Mouse (Mus musculus): ENCODE results near the gene Klhdc3. TPM values are rescaled to one million over a fixed set of nuclear protein-coding genes. Genes with fewer than 3 reads are reported as not detected.
A peak's percentile ranks its signal among the peaks of the same experiment; 100 is the strongest.

The Klhdc3 gene
- total and polyA plus RNA-seq, 3 experiments: 19.5 to 126 (median 72.3) TPM

GRCm38 (mm10) chr17:46644916-46645475 lies 35.7 kb downstream of the Klhdc3 start:
- Histone ChIP-seq H3K27me3 (replicated peaks) (no peaks in the 10 kb centered on the region), H3K4me3 (replicated peaks in 1 of 3; ENCODE audit: low read depth in 2 of 3, low read length in 2 of 3, poor library complexity in 1 of 3) (peak overlapping the region; percentile 75 to 92 (median 83)), H3K4me1 (ENCODE audit: control insufficient read depth in 1 of 2, insufficient read depth in 2 of 2) (peaks cover 5 to 44% of the 10 kb centered on the region in 2 experiments; a peak in 3 of 4 replicates), H3K79me2 (replicated peaks; ENCODE audit: control insufficient read depth, extremely low read depth, insufficient read depth, poor library complexity, severe bottlenecking) (peaks cover 9% of the 10 kb centered on the region), H3K4me2 (ENCODE audit: insufficient read depth, low read depth, poor library complexity, severe bottlenecking) (peak overlapping the region; percentile 99), H3K27ac (ENCODE audit: insufficient read depth, low read depth) (no peak overlapping the region), H3K36me3 (replicated peaks in 1 of 2; ENCODE audit: control insufficient read depth in 1 of 2, insufficient read depth in 1 of 2, low read length in 1 of 2) (peaks cover 14 to 43% of the 10 kb centered on the region in 2 experiments), H3K9ac (ENCODE audit: insufficient read depth, low read depth) (peak overlapping the region; percentile 91), H3K9me3 (replicated peaks; ENCODE audit: low read length) (no peaks in the 10 kb centered on the region)
- no peak for DNase-seq (ENCODE audit: extremely low read depth)
- no peak for TF ChIP-seq ETS1 (conservative IDR thresholded peaks at IDR 0.05; ENCODE audit: low read depth, low read length)
- TF ChIP-seq USF2 (conservative IDR thresholded peaks at IDR 0.05; ENCODE audit: low read depth, low read length): no peak
- TF ChIP-seq ZC3H11A (IDR thresholded peaks at IDR 0.05; ENCODE audit: low read depth, low read length): no peak
- no peak for TF ChIP-seq E2F4 (IDR thresholded peaks at IDR 0.05; ENCODE audit: insufficient replicate concordance, low read depth, low read length)
- no peak for TF ChIP-seq RCOR1 (conservative IDR thresholded peaks at IDR 0.05; ENCODE audit: low read depth, low read length)
- TF ChIP-seq BHLHE40 (IDR thresholded peaks at IDR 0.05; ENCODE audit: low read depth, low read length): no peak
- TF ChIP-seq CHD2 (IDR thresholded peaks at IDR 0.05; ENCODE audit: low read length): no peak
- no peak for TF ChIP-seq PAX5 (IDR thresholded peaks at IDR 0.05; ENCODE audit: low read length)
- TF ChIP-seq JUND (conservative IDR thresholded peaks at IDR 0.05; ENCODE audit: low read depth, low read length): no peak
- no peak for TF ChIP-seq ZKSCAN1 (IDR thresholded peaks at IDR 0.05; ENCODE audit: borderline replicate concordance, low read depth, low read length)
- no peak for TF ChIP-seq CTCF (conservative IDR thresholded peaks at IDR 0.05 in 1 of 2, IDR thresholded peaks at IDR 0.05 in 1 of 2; ENCODE audit: low read depth in 2 of 2, low read length in 2 of 2)
- TF ChIP-seq ZNF384 (IDR thresholded peaks at IDR 0.05; ENCODE audit: low read depth, low read length): no peak
- TF ChIP-seq POLR2A (IDR thresholded peaks at IDR 0.05; ENCODE audit: low read depth, low read length): no peak
- in situ Hi-C loops (cut with MboI; ENCODE audit: low pct_ligation_motif_present, low pct_unique_long_range_greater_than_20kb, low sequenced_read_pairs): no loop called here
- dilution Hi-C loops (cut with MboI; ENCODE audit: extremely low pct_ligation_motif_present, extremely low pct_unique_long_range_greater_than_20kb, low sequenced_read_pairs): no loop called here

GRCm38 (mm10) chr17:46644152-46644805 lies 36.4 kb downstream of the Klhdc3 start:
- dilution Hi-C loops (cut with MboI; ENCODE audit: extremely low pct_ligation_motif_present, extremely low pct_unique_long_range_greater_than_20kb, low sequenced_read_pairs) (no loop called here), in situ Hi-C loops (cut with MboI; ENCODE audit: low pct_ligation_motif_present, low pct_unique_long_range_greater_than_20kb, low sequenced_read_pairs) (no loop called here)
- Histone ChIP-seq H3K36me3 (replicated peaks in 1 of 2; ENCODE audit: control insufficient read depth in 1 of 2, insufficient read depth in 1 of 2, low read length in 1 of 2) (peaks cover 11 to 44% of the 10 kb centered on the region in 2 experiments), H3K79me2 (replicated peaks; ENCODE audit: control insufficient read depth, extremely low read depth, insufficient read depth, poor library complexity, severe bottlenecking) (peaks cover 9% of the 10 kb centered on the region), H3K4me1 (ENCODE audit: control insufficient read depth in 1 of 2, insufficient read depth in 2 of 2) (peaks cover 5 to 37% of the 10 kb centered on the region in 2 experiments; a peak in 3 of 4 replicates), H3K4me3 (replicated peaks in 1 of 3; ENCODE audit: low read depth in 2 of 3, low read length in 2 of 3, poor library complexity in 1 of 3) (no peak overlapping the region), H3K9ac (ENCODE audit: insufficient read depth, low read depth) (peak overlapping the region; percentile 91; the same call in 1 of the 2 replicates), H3K9me3 (replicated peaks; ENCODE audit: low read length) (no peaks in the 10 kb centered on the region), H3K27me3 (replicated peaks) (no peaks in the 10 kb centered on the region), H3K27ac (ENCODE audit: insufficient read depth, low read depth) (no peak overlapping the region), H3K4me2 (ENCODE audit: insufficient read depth, low read depth, poor library complexity, severe bottlenecking) (peak overlapping the region; percentile 99; the same call in 1 of the 2 replicates)
- TF ChIP-seq ZC3H11A (IDR thresholded peaks at IDR 0.05; ENCODE audit: low read depth, low read length): no peak
- TF ChIP-seq USF1 (IDR thresholded peaks at IDR 0.05; ENCODE audit: low read depth, low read length): no peak
- TF ChIP-seq ZMIZ1 (IDR thresholded peaks at IDR 0.05; ENCODE audit: low read depth, low read length): no peak
- TF ChIP-seq RAD21 (IDR thresholded peaks at IDR 0.05; ENCODE audit: low read depth, low read length): no peak
- TF ChIP-seq ZKSCAN1 (IDR thresholded peaks at IDR 0.05; ENCODE audit: borderline replicate concordance, low read depth, low read length): no peak
- no peak for TF ChIP-seq MAX (IDR thresholded peaks at IDR 0.05; ENCODE audit: low read length)
- no peak for TF ChIP-seq JUND (conservative IDR thresholded peaks at IDR 0.05; ENCODE audit: low read depth, low read length)
- DNase-seq (ENCODE audit: extremely low read depth): no peak

Measured in CH12.LX (cell line).